Mouse (Mus musculus): Measurements from ENCODE around the gene Atrnl1. TPM values are rescaled to one million over a fixed set of nuclear protein-coding genes. Genes with fewer than 3 reads are reported as not detected.

Atrnl1 gene
- polyA plus RNA-seq, 1 experiment: 9.0 TPM

DNA sequence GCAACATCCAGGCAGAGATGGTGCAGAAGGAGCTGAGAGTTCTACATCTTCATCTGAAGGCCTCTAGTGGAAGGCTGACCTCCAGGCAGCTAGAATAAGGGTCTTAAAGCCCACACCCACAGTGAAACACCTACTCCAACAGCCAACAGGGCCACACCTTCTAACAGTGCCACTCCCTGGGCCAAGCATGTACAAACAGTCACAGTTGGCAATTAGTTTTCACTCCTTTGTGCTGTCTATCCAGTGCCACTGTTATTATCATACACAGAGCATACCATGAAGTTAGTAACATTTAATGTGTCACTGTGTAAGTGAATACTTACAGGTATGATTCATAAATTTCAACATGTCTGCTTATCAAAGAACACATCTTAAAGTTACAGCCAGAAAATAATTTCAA, 347.3 kb downstream of the Atrnl1 start:
- no peaks in the 10 kb centered on the region; the same call in 1 of the 2 replicates for H3K4me1 ChIP-seq (ENCODE audit: control insufficient read depth, insufficient read depth, insufficient read length, low read length)

DNA sequence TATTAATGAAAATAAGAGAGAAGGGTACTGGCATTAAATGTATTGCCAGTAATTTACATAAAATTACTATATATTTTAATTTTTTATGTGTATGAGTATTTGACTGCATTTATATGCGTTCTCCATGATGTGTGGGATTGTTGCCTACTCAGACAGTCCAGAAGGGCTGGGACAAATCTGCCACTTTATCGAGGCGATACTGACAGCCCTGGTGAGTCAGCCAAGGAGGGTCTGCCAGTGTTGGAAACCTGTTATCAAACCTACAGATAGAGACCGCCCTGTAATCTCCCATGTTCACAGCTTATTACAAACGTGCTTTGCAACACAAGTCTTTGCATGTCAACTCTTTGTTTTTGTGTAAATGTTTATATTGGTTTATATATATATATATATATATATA, 347.9 kb downstream of the Atrnl1 start:
- TF ChIP-seq POLR2A (IDR thresholded peaks at IDR 0.05; ENCODE audit: low read depth, low read length): no peak
- no peak for TF ChIP-seq CTCF (IDR thresholded peaks at IDR 0.05; ENCODE audit: extremely low read depth, insufficient read length, insufficient replicate concordance, low read depth, low read length)
- 88% methylated on average over 5 of the region's 5 CpGs for WGBS
- Histone ChIP-seq H3K4me3 (ENCODE audit: low read depth, low read length) (no peak overlapping the region), H3K27me3 (ENCODE audit: control insufficient read depth, insufficient read depth, low read length) (no peaks in the 10 kb centered on the region), H3K4me1 (ENCODE audit: control insufficient read depth, insufficient read depth, insufficient read length, low read length) (no peaks in the 10 kb centered on the region; the same call in 1 of the 2 replicates), H3K36me3 (ENCODE audit: control insufficient read depth, insufficient read depth, low read length) (no peaks in the 10 kb centered on the region), H3K27ac (ENCODE audit: insufficient read depth, low read depth, low read length) (no peak overlapping the region)

More for the DNA sequence above, 347.3 kb downstream of the Atrnl1 start:
- H3K27ac ChIP-seq (ENCODE audit: insufficient read depth, low read depth, low read length): no peak overlapping the region
- H3K27me3 ChIP-seq (ENCODE audit: control insufficient read depth, insufficient read depth, low read length): no peaks in the 10 kb centered on the region
- TF ChIP-seq CTCF (IDR thresholded peaks at IDR 0.05; ENCODE audit: extremely low read depth, insufficient read length, insufficient replicate concordance, low read depth, low read length) (no peak), POLR2A (IDR thresholded peaks at IDR 0.05; ENCODE audit: low read depth, low read length) (no peak)
- H3K4me3 ChIP-seq (ENCODE audit: low read depth, low read length): no peak overlapping the region
- H3K36me3 ChIP-seq (ENCODE audit: control insufficient read depth, insufficient read depth, low read length): no peaks in the 10 kb centered on the region

DNA sequence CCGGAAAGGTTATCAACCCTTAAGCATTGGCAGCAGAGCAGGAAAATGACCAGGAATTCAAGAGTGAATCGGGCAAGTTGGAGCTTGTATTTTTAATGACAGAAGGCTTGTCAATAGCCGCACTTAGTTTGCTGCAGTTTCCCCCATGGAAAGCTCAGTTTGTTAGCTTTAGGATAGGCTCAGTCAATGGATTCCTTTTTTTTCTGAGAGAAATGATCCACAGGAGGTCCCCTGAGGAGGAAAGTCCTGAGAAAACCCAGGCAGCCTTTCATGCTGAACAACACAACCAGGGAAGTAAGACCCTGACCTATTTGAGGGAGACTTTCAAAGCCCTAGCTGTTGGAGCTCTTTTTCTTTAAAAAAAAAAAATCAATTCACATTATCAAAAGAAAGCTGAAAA, 350.5 kb downstream of the Atrnl1 start:
- H3K27me3 ChIP-seq (ENCODE audit: control insufficient read depth, insufficient read depth, low read length): no peaks in the 10 kb centered on the region
- TF ChIP-seq CTCF (IDR thresholded peaks at IDR 0.05; ENCODE audit: extremely low read depth, insufficient read length, insufficient replicate concordance, low read depth, low read length) (no peak), POLR2A (IDR thresholded peaks at IDR 0.05; ENCODE audit: low read depth, low read length) (no peak)
- H3K27ac ChIP-seq (ENCODE audit: insufficient read depth, low read depth, low read length): no peak overlapping the region
- no peaks in the 10 kb centered on the region; the same call in 1 of the 2 replicates for H3K4me1 ChIP-seq (ENCODE audit: control insufficient read depth, insufficient read depth, insufficient read length, low read length)
- H3K36me3 ChIP-seq (ENCODE audit: control insufficient read depth, insufficient read depth, low read length): no peaks in the 10 kb centered on the region
- WGBS: 91% methylated on average over 3 of the region's 3 CpGs
- no peak overlapping the region for H3K4me3 ChIP-seq (ENCODE audit: low read depth, low read length)

DNA sequence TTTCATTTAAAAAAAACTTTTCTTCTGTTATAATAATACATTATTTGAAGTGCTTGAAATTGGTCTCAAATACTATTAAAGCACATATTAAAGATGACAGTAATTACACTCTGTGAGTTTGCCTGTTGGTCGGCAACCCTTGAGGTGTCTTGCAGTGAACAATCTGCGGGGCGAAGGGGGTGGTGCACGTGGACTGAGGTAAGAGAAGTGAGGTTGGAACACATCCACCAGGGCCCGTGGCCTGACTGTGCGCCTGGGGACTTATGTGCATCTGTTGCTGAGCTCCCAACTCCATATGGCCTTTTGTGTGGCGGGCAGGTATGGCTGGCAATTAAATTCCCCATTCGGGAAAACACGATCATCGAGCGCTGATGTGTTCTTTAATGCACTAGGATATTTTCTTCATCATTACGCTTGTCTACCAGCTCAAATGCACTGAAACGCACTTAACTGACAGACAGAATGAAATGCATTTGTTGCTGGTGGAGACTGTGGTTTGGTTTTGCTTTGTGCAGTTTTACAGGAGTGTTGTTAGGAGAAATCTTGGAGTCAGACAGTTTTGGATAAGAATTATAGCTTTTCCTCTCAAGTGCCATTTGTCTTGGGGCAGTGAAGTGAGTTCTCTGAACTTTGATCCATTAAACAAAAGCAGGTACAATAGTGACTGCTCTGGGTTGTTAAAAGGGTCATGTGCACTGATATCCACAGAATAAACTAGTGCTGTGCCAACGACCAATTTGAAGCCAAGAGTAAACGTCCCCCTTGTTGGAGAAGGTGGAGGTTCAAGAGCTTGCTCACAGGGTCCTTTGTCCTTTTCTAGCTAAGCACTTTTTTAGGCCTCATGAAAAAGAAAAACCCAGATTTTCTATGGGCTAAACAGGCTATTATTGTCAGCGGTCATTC, 351.2 kb downstream of the Atrnl1 start:
- no peak for TF ChIP-seq CTCF (IDR thresholded peaks at IDR 0.05; ENCODE audit: extremely low read depth, insufficient read length, insufficient replicate concordance, low read depth, low read length)
- TF ChIP-seq POLR2A (IDR thresholded peaks at IDR 0.05; ENCODE audit: low read depth, low read length): no peak
- 57% methylated on average over 16 of the region's 16 CpGs for WGBS
- H3K36me3 ChIP-seq (ENCODE audit: control insufficient read depth, insufficient read depth, low read length): no peaks in the 10 kb centered on the region
- H3K27ac ChIP-seq (ENCODE audit: insufficient read depth, low read depth, low read length): no peak overlapping the region
- H3K4me3 ChIP-seq (ENCODE audit: low read depth, low read length): no peak overlapping the region
- H3K27me3 ChIP-seq (ENCODE audit: control insufficient read depth, insufficient read depth, low read length): no peaks in the 10 kb centered on the region
- no peaks in the 10 kb centered on the region; the same call in 1 of the 2 replicates for H3K4me1 ChIP-seq (ENCODE audit: control insufficient read depth, insufficient read depth, insufficient read length, low read length)

DNA sequence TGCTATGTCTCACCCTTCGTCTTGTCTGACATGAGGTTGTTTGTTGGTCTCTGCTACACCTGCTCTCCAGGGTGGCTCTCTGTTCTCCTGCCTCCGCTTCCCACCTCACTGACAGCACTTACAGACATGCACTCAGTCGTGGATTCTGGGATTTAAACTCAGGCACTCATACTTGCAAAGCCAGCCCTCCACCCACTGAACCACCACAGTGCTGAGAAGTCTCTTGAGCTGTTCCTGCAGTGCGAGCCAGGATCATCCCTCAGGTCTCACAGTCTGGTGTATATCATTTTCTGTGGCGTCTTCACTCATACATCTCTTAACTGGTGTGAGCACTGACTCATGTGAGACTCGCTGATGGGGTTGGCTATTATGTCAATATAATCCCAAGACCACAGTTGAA, 353.0 kb downstream of the Atrnl1 start:
- Histone ChIP-seq H3K36me3 (ENCODE audit: control insufficient read depth, insufficient read depth, low read length) (no peaks in the 10 kb centered on the region), H3K27ac (ENCODE audit: insufficient read depth, low read depth, low read length) (no peak overlapping the region), H3K4me1 (ENCODE audit: control insufficient read depth, insufficient read depth, insufficient read length, low read length) (no peaks in the 10 kb centered on the region; the same call in 1 of the 2 replicates), H3K4me3 (ENCODE audit: low read depth, low read length) (no peak overlapping the region), H3K27me3 (ENCODE audit: control insufficient read depth, insufficient read depth, low read length) (no peaks in the 10 kb centered on the region)
- WGBS: 91% methylated on average over 6 of the region's 6 CpGs
- TF ChIP-seq CTCF (IDR thresholded peaks at IDR 0.05; ENCODE audit: extremely low read depth, insufficient read length, insufficient replicate concordance, low read depth, low read length) (no peak), POLR2A (IDR thresholded peaks at IDR 0.05; ENCODE audit: low read depth, low read length) (no peak)

GRCm38 (mm10) chr19:57969766-57970165, 358.9 kb downstream of the Atrnl1 start:
- H3K27me3 ChIP-seq (ENCODE audit: control insufficient read depth, insufficient read depth, low read length): no peaks in the 10 kb centered on the region
- no peak overlapping the region for H3K4me3 ChIP-seq (ENCODE audit: low read depth, low read length)
- no peaks in the 10 kb centered on the region for H3K36me3 ChIP-seq (ENCODE audit: control insufficient read depth, insufficient read depth, low read length)
- H3K27ac ChIP-seq (ENCODE audit: insufficient read depth, low read depth, low read length): no peak overlapping the region
- TF ChIP-seq POLR2A (IDR thresholded peaks at IDR 0.05; ENCODE audit: low read depth, low read length) (no peak), CTCF (IDR thresholded peaks at IDR 0.05; ENCODE audit: extremely low read depth, insufficient read length, insufficient replicate concordance, low read depth, low read length) (no peak)
- 98% methylated on average over 7 of the region's 7 CpGs for WGBS
- H3K4me1 ChIP-seq (ENCODE audit: control insufficient read depth, insufficient read depth, insufficient read length, low read length): no peaks in the 10 kb centered on the region

DNA sequence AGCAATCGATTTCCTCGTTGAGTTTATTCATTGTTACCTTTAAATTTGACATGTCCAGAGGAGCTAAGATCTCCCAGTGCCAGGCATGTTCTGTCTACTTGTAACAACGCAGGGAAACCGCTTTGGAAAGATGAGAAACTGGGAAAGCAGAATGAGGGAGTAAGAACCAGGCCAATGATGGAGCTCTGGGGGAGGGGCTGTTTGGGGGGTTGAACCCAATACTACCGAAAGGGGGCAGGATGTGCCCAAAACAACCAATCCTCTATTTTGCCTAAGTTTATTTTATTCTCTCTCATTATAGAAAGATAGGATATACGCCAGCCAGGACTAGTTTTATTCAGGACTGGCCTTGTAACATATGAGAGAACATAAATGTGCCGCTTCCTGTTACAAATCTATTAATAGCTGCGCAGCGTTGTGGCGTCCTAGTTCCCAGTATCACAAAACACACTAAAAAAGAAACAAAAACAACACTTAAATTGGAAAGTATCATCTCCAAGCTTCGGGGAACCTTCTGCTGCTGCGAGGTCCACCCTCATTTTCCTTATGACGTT, 359.6 kb downstream of the Atrnl1 start:
- H3K27ac ChIP-seq (ENCODE audit: insufficient read depth, low read depth, low read length): no peak overlapping the region
- H3K4me1 ChIP-seq (ENCODE audit: control insufficient read depth, insufficient read depth, insufficient read length, low read length): no peaks in the 10 kb centered on the region
- WGBS: 84% methylated on average over 13 of the region's 13 CpGs
- TF ChIP-seq CTCF (IDR thresholded peaks at IDR 0.05; ENCODE audit: extremely low read depth, insufficient read length, insufficient replicate concordance, low read depth, low read length) (no peak), POLR2A (IDR thresholded peaks at IDR 0.05; ENCODE audit: low read depth, low read length) (no peak)
- no peaks in the 10 kb centered on the region for H3K36me3 ChIP-seq (ENCODE audit: control insufficient read depth, insufficient read depth, low read length)
- H3K27me3 ChIP-seq (ENCODE audit: control insufficient read depth, insufficient read depth, low read length): no peaks in the 10 kb centered on the region
- H3K4me3 ChIP-seq (ENCODE audit: low read depth, low read length): no peak overlapping the region

All from small intestine, adult 2 months (tissue).